Mouse (Mus musculus): ENCODE data around the gene Prdm2. TPM values are rescaled to one million over a fixed set of nuclear protein-coding genes. Genes with fewer than 3 reads are reported as not detected.

The Prdm2 gene
- total RNA-seq, 4 experiments from 2014 or later: 20.3 to 28.1 (median 25.8) TPM

GRCm38 (mm10) chr4:143154571-143154970 is 58.2 kb downstream of the Prdm2 start:
- no peak for DNase-seq (ENCODE audit: low spot score in 2 of 2)

DNA sequence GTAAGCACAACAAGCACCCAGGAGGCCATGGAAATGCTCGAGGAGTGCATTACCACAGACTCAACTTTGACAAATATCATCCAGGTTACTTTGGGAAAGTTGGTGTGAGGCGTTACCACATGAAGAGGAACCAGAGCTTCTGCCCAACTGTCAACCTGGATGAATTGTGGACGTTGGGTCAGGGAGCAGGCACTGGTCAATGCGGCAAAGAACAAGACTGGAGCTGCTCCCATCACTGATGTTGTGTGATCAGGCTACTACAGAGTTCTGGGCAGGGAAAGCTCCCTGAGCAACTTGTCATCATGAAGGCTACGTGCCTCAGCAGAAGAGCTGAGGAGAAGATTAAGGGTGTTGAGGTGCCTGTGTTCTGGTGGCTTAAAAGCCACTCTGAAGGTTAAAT is 60.2 kb downstream of the Prdm2 start:
- no peak for DNase-seq (ENCODE audit: low spot score in 2 of 2)

- DNase-seq (ENCODE audit: low spot score in 2 of 2): no peak
Measured at GRCm38 (mm10) chr4:143151267-143151666, 61.5 kb downstream of the Prdm2 start.

DNA sequence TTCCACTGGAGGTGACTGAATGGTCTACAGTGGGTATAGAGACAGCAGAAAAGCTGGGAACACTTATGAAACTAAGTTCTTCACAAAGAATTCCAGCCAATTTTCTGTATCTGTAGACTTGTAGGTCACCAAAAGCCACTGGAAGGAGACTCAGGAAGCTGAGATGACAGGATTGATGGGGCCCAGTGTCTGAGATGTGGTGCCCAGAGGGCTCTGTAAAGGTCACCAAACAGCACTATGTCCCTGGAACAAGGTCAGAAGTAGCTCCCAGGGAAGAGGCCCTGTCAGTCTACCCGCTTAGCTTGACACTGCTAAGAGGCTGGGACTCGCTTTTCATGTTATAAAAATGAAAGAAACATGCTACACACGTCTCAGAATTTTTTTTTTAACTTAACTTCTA is 65.1 kb downstream of the Prdm2 start:
- no peak for DNase-seq (ENCODE audit: low spot score in 2 of 2)

GRCm38 (mm10) chr4:143143615-143144014 is 69.2 kb downstream of the Prdm2 start:
- no peak for DNase-seq (ENCODE audit: low spot score in 2 of 2)

GRCm38 (mm10) chr4:143141645-143142259 is 71.0 kb downstream of the Prdm2 start:
- DNase-seq (ENCODE audit: low spot score in 2 of 2): no peak

- no peak for DNase-seq (ENCODE audit: low spot score in 2 of 2)
Measured at GRCm38 (mm10) chr4:143140940-143141339, 71.9 kb downstream of the Prdm2 start.

DNA sequence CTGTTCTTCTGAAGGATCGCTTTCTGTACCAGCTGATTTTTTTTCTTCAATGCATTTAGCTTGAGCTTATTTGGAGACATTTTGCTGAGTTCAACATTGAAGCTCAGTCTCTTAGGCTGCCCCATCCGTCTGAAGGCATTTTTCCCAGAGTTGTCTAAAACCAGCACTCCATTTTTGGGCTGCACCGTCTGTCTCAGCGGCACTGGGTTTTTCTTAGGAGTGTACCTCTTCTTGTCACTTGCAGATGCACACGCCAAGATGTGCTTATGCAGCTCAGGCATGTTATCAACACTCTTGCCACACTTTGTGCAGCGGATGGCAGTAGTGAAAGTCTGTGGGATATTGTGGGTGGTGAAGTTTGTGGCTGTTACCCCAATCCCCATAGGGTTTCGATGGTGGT is 80.4 kb downstream of the Prdm2 start:
- no peak for DNase-seq (ENCODE audit: low spot score in 2 of 2)

- DNase-seq (ENCODE audit: low spot score in 2 of 2): no peak
Measured at GRCm38 (mm10) chr4:143130441-143130840, 82.4 kb downstream of the Prdm2 start.

DNA sequence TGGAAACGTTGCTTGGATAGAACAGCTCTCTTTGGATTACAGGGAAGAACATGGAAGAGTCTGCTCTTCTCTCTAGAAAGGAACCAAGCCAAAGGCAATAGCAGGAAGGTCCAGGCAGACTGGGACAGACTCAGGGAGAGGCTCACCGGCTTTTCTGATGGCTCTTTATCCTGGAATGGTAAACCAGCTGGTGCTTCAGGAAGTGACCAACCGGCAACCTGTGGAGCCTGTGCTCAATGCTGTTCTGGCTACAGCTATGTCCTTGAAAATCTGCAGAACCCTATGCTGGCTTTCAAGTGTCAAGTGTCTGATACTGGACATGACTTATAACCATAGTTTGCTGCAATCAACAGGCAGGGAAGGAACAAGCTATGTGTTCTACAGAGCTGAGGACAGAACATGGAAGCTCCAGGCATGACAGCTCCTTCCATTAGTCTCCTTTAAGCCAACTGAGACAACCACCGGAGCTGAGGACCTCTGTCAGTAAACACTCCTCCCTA is 83.5 kb downstream of the Prdm2 start:
- no peak for DNase-seq (ENCODE audit: low spot score in 2 of 2)

- DNase-seq (ENCODE audit: low spot score in 2 of 2): no peak
Measured at GRCm38 (mm10) chr4:143127171-143127570, 85.6 kb downstream of the Prdm2 start.

- no peak for DNase-seq (ENCODE audit: low spot score in 2 of 2)
Measured at GRCm38 (mm10) chr4:143126476-143126875, 86.3 kb downstream of the Prdm2 start.

- DNase-seq (ENCODE audit: low spot score in 2 of 2): no peak
Measured at GRCm38 (mm10) chr4:143125290-143125689, 87.5 kb downstream of the Prdm2 start.

- no peak for DNase-seq (ENCODE audit: low spot score in 2 of 2)
Measured at GRCm38 (mm10) chr4:143123043-143123442, 89.8 kb downstream of the Prdm2 start.

DNA sequence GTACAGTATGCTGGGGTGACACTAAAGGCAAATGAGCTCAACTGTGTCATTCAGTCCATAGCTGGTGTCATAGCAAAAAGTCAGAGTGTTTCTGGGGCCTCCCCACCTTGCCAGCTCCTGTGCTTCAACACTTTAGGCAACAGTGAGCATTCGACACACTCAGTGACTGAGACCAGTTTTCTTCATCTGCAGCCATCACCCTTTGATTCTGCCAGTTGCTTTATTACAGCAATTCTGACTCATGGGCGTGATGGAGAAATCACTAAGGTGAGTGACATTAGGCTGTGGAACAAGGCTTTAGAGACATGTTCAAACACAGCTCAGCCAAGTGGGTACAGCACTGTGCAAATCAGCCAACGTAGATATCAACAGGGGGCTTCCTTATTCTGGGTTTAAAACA is 91.6 kb downstream of the Prdm2 start:
- no peak for DNase-seq (ENCODE audit: low spot score in 2 of 2)

GRCm38 (mm10) chr4:143120008-143120407 is 92.8 kb downstream of the Prdm2 start:
- no peak for DNase-seq (ENCODE audit: low spot score in 2 of 2)

DNA sequence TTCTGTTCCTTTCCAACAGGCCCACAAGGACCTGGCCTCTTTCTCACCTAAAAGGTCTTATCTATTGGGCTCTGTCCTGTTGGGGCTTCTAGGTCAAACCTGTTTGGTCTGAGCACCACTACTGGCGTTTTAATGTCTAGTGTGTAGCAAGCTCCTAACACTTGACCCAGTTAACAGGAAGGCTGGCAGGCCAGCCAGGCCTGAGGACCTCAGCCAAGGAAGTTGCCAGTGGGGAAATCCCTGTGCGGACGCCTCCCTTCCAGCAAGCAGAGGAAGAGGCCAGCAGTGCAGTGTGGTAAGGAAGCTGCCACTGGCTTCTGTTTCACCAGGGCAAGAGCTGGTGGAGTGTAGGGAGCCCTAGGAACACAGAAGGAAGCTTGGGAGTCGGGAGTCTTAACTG is 94.0 kb downstream of the Prdm2 start:
- peak; percentile 79 to 89 for DNase-seq (ENCODE audit: low spot score in 2 of 2)

DNA sequence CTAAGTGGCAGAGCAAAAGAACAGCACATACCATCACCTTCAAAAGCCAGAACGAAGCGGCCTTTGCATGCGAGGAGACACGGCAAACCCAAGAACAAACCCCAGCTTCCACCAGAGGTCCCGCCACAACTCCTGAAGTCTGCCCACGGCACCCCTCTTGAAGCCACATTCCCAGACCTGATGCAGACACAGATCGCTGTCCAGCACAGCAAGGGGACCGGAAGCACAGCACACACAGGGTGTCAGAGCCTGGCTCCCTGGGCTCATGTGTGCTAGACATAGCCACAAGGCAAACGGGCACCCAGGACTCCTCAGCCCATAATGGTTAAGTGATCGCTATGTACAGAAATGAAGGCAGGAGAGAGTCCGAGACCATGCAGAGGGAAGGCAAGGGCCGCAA is 96.9 kb downstream of the Prdm2 start:
- DNase-seq (ENCODE audit: low spot score in 2 of 2): no peak

DNA sequence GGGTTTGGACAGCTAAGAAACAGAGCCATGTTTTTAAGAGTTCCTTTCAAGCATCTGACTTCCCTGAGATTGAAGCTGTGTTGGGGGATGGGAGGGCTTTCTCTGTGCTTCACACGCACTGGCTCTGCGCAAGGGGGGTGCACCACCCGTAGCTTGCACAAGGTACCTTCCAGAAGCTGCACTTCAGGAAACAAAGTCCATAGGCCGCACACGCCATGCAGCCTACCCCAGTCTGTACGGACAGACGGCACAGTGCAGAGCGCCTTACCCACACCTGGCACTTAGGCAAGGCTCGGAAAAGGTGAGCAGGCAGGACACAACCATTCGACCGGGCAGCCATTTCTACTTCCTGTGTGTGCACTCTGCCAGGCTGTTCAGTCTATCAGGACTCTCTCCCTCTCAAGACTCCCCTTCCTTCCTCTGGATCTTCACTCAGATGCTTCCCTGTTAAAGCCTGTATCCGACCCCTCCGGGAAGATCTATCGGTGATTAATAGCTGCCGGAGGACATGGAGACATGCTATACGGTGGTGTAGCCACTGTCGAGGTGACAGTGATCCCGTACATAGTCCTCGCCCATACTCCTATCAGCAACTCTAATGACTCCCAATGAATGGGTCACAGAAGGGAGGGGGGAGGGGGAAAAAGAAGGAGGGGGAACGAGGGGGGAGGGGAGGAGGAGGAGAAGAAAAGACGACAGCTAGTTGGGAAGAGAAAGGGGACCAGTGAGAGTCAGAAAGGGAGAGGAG is 98.4 kb downstream of the Prdm2 start:
- no peak for DNase-seq (ENCODE audit: low spot score in 2 of 2)

DNA sequence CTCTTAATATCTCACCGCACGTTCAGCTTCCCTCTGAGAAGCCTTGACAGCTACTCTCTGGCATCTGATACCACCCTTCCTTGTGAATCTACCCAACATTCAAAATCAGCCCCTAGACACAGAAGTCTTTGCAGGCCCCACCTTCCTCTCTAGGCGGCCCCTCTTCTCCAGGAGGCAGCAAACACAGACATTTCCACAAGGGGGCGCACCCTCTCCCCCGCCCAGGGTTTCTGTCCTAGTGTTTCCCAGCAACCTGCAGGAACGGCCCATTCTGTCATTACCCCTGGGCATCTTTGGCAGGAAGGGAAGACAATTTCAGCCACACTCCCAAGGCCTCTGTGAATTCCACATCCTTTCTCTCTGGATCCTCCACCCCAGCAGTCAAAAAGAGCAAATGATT is 99.8 kb downstream of the Prdm2 start:
- DNase-seq (ENCODE audit: low spot score in 2 of 2): peak; percentile 51 to 58

DNA sequence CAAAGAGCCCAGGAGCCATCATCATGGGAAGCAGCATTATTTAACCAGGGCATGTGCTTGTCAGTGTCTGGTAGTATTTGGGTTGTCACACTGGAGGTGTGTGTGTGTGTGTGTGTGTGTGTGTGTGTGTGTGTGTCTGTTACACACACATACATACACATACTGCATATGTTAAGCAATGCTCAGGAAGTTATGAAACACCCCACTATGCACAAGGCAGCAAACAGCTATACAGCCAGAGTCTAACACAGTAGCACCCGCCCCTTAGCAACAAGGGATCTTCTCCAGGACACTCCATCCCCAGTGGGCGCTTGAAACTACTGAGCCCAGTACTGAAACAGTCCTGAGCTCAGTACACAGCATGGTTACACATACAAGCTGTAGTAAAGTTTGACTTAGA is 100.4 kb downstream of the Prdm2 start:
- DNase-seq (ENCODE audit: low spot score in 2 of 2): no peak

- no peak for DNase-seq (ENCODE audit: low spot score in 2 of 2)
Measured at GRCm38 (mm10) chr4:143111872-143112271, 100.9 kb downstream of the Prdm2 start.

DNA sequence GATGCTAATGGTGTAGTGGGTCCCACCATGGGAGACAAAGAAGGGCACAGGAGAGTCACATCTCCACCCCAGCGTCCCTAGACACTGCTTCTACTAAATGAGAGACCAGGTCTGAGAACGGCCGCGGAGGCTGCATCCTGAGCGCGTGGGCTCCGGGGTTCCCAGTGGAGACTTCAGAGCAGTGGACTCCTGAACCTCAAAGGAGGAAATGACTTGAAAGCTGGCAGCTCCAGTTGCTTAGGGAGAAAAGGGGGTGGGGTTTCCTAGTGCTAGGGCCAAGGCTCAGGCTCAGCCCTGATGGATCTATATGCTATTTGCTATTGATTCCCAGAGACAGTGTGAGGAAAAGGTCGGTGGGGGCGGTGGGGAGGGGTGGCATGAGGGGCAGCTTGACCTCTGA is 104.2 kb downstream of the Prdm2 start:
- DNase-seq (ENCODE audit: low spot score in 2 of 2): no peak

All from gastrocnemius, adult 8-10 months (tissue).